Mouse (Mus musculus): ENCODE data around the gene 1700093K21Rik.

- TF ChIP-seq CTCF (IDR thresholded peaks at IDR 0.05; ENCODE audit: control insufficient read depth, insufficient read depth, insufficient read length) (no peak), USF1 (IDR thresholded peaks at IDR 0.05; ENCODE audit: low read depth) (no peak), CEBPB (IDR thresholded peaks at IDR 0.05; ENCODE audit: low read depth) (no peak), MAX (IDR thresholded peaks at IDR 0.05) (no peak), MYOG (IDR thresholded peaks at IDR 0.05; ENCODE audit: control insufficient read depth, extremely low read depth, insufficient read length) (no peak)
Observed at GRCm38 (mm10) chr11:23492048-23492790, 28.7 kb downstream of the 1700093K21Rik start.
